Mouse (Mus musculus): Measurements from ENCODE around the gene Limch1. TPM values are rescaled to one million over a fixed set of nuclear protein-coding genes. Genes with fewer than 3 reads are reported as not detected.

Gene Limch1
- polyA plus RNA-seq, 1 experiment from 2014 or later = 48.4 TPM

GRCm38 (mm10) chr5:66983104-66983503 is 237.5 kb downstream of the Limch1 start:
- Histone ChIP-seq H3K9ac (no peak overlapping the region), H3K4me1 (peaks cover 18% of the 10 kb centered on the region), H3K27ac (no peak overlapping the region), H3K36me3 (ENCODE audit: poor library complexity, severe bottlenecking) (peaks cover 2% of the 10 kb centered on the region; the same call in 1 of the 2 replicates), H3K4me2 (no peak overlapping the region), H3K4me3 (no peak overlapping the region), H3K27me3 (no peaks in the 10 kb centered on the region), H3K9me3 (replicated peaks) (no peaks in the 10 kb centered on the region)
- 95% methylated on average over 5 of the region's 5 CpGs for WGBS
- no peak for ATAC-seq

DNA sequence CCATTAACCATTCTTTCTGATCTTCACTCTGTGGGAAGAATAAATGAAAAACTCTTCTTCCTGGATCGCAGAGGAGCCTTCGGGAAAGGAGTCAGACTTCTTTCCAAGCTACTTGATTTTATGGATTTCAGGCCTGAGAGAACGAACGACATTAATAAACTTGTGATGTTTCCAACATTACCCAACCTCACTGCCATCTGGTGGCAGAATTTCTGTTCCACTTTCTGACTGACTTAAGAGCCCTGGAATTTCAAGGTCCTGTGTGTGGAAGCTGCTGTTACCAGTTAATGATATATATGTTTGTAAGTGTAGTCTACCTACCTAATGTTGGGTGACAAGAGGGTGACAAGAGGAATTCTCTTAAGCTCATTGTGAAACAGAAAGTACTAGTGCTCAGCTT is 243.3 kb downstream of the Limch1 start:
- Histone ChIP-seq H3K4me1 (peaks cover 5% of the 10 kb centered on the region), H3K9me3 (replicated peaks) (no peaks in the 10 kb centered on the region), H3K4me3 (no peak overlapping the region), H3K4me2 (no peak overlapping the region), H3K27me3 (no peaks in the 10 kb centered on the region), H3K9ac (no peak overlapping the region), H3K27ac (no peak overlapping the region), H3K36me3 (ENCODE audit: poor library complexity, severe bottlenecking) (peaks cover 4% of the 10 kb centered on the region; the same call in 1 of the 2 replicates)
- 84% methylated on average over 4 of the region's 4 CpGs for WGBS
- ATAC-seq = no peak

DNA sequence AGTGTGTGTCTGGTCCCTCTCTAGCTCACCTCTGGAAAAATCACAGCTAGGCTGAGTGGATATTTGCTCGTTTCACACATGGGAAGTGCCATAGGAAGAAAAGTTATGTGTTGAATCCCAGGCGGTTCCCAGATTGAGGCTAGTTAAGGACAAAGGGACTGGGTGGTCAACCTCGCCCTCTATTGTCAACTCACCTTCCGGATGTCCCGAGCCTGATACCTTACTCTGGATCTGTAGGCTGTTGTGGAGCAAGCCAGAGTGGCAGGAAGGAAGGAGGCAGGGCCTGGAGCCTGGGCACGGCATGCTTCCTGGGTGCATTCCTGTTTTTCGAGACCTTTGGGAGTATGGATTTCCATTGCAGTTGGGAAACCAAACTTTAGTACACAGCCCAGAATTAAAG is 243.9 kb downstream of the Limch1 start:
- WGBS = 83% methylated on average over 7 of the region's 7 CpGs
- ATAC-seq = no peak

GRCm38 (mm10) chr5:66992401-66992800 is 246.8 kb downstream of the Limch1 start:
- H3K9me3 ChIP-seq (replicated peaks) = no peaks in the 10 kb centered on the region
- ATAC-seq = no peak
- H3K27me3 ChIP-seq = no peaks in the 10 kb centered on the region
- no peak overlapping the region for H3K4me2 ChIP-seq
- H3K4me1 ChIP-seq = peaks cover 15% of the 10 kb centered on the region
- no peak overlapping the region for H3K4me3 ChIP-seq
- WGBS = 85% methylated on average over 7 of the region's 7 CpGs
- H3K27ac ChIP-seq = no peak overlapping the region
- H3K36me3 ChIP-seq (ENCODE audit: poor library complexity, severe bottlenecking) = peaks cover 4% of the 10 kb centered on the region; the same call in 1 of the 2 replicates
- no peak overlapping the region for H3K9ac ChIP-seq

More for the DNA sequence above, 243.9 kb downstream of the Limch1 start:
- H3K9ac ChIP-seq = no peak overlapping the region
- H3K27ac ChIP-seq = no peak overlapping the region
- H3K27me3 ChIP-seq = no peaks in the 10 kb centered on the region
- peaks cover 4% of the 10 kb centered on the region; the same call in 1 of the 2 replicates for H3K36me3 ChIP-seq (ENCODE audit: poor library complexity, severe bottlenecking)
- H3K4me2 ChIP-seq = no peak overlapping the region
- H3K9me3 ChIP-seq (replicated peaks) = no peaks in the 10 kb centered on the region
- peaks cover 5% of the 10 kb centered on the region for H3K4me1 ChIP-seq
- H3K4me3 ChIP-seq = no peak overlapping the region

GRCm38 (mm10) chr5:66993076-66993475 is 247.4 kb downstream of the Limch1 start:
- 55% methylated on average over 11 of the region's 11 CpGs for WGBS
- ATAC-seq = no peak
- H3K4me2 ChIP-seq = no peak overlapping the region
- no peak overlapping the region; the same call in 1 of the 2 replicates for H3K27ac ChIP-seq
- no peaks in the 10 kb centered on the region for H3K27me3 ChIP-seq
- H3K4me3 ChIP-seq = no peak overlapping the region
- H3K9me3 ChIP-seq (replicated peaks) = no peaks in the 10 kb centered on the region
- no peak overlapping the region for H3K9ac ChIP-seq
- H3K36me3 ChIP-seq (ENCODE audit: poor library complexity, severe bottlenecking) = peaks cover 4% of the 10 kb centered on the region; the same call in 1 of the 2 replicates
- H3K4me1 ChIP-seq = peaks cover 21% of the 10 kb centered on the region

GRCm38 (mm10) chr5:66996124-66996523 is 250.5 kb downstream of the Limch1 start:
- Histone ChIP-seq H3K4me2 (no peak overlapping the region), H3K36me3 (ENCODE audit: poor library complexity, severe bottlenecking) (0 out of 2 replicates have a peak, but pooled peaks cover 4% of the 10 kb centered on the region), H3K9ac (no peak overlapping the region), H3K4me1 (peaks cover 27% of the 10 kb centered on the region), H3K9me3 (replicated peaks) (no peaks in the 10 kb centered on the region), H3K27me3 (no peaks in the 10 kb centered on the region), H3K4me3 (no peak overlapping the region), H3K27ac (no peak overlapping the region)
- no peak for ATAC-seq
- 17% methylated on average over 3 of the region's 3 CpGs for WGBS

DNA sequence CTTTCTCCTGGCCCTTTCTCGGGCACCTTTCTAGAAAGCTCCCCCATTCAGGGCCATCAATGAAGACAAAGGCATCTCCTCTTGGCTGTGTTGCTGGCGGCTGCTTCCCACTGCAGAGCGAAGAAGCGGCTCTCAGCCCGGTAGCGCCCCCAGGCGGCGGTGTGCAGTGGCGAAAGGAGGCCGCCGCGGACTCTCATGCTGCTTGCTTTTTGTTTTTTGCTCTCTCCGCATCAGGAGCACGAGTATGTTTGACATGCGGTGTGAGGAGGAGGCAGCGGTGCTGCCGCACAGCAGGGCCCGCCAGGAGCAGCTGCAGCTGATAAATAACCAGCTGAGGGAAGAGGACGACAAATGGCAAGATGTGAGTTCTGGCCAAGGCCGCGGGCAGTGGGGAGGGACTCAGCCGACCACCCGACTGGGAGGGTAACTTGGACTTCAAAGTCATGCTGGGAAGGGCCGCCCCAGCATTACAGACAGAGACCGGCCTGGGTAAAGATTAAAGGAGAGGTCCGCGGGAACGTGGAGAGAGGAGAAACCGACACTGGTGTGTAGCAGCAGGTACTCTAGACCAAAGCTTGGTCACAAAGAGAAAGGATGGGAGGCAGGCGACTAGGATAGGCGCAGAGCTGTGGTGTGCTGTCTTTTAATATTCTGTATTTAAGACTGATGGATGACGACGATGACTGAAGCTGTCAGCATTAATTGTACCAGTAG is 251.4 kb downstream of the Limch1 start:
- under 1% methylated on average over 33 of the region's 33 CpGs for WGBS
- peak; percentile 93 for ATAC-seq
- H3K4me2 ChIP-seq = peak overlapping the region; percentile 69

DNA sequence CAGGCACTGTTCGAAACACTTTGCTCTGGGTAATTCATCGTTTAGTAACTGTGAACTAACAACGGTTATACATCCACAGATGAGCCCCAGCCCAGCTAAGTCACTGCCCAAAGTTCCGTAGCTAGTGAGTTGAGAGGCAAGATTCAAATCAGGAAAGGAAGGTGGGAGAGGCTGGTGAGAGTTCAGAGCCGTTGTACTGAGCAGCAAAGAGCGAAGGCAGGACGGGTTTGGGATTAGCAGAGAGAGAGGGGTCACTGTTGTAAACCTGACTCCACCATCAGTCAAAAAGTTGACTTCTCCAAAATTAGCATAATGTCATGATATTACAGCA is 251.9 kb downstream of the Limch1 start:
- Histone ChIP-seq H3K27me3 (no peaks in the 10 kb centered on the region), H3K9ac (peak overlapping the region; percentile 75), H3K4me1 (peaks cover 27% of the 10 kb centered on the region), H3K4me3 (peak overlapping the region; percentile 46), H3K4me2 (peak overlapping the region; percentile 69), H3K9me3 (replicated peaks) (no peaks in the 10 kb centered on the region), H3K36me3 (ENCODE audit: poor library complexity, severe bottlenecking) (peaks cover 8% of the 10 kb centered on the region), H3K27ac (no peak overlapping the region)
- whole genome bisulfite sequencing = 15% methylated on average over 7 of the region's 7 CpGs
- peak; percentile 8; the same call in 1 of the 2 replicates for ATAC-seq

More for the DNA sequence above, 251.4 kb downstream of the Limch1 start:
- Histone ChIP-seq H3K27me3 (no peaks in the 10 kb centered on the region), H3K9ac (peak overlapping the region; percentile 75), H3K4me3 (peak overlapping the region; percentile 46), H3K4me1 (peaks cover 27% of the 10 kb centered on the region), H3K36me3 (ENCODE audit: poor library complexity, severe bottlenecking) (0 out of 2 replicates have a peak, but pooled peaks cover 4% of the 10 kb centered on the region), H3K27ac (peak overlapping the region; percentile 70), H3K9me3 (replicated peaks) (no peaks in the 10 kb centered on the region)

DNA sequence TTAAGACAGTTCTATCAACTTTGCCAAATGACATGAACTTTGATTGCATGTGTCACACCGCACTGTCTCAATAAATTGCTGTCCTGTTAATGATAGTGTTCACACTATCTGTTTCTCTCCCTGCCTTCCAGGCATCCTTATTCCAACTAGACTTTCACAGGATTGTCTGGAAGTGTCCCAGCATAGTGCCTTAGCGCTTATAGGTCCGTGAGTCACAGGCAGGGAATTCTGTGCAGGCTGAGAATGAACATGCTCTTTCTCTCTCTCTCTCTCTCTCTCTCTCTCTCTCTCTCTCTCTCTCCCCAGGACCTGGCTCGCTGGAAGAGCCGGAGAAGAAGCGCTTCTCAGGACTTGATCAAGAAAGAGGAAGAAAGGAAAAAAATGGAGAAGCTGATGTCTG is 252.7 kb downstream of the Limch1 start:
- ATAC-seq = no peak
- Histone ChIP-seq H3K4me2 (peak overlapping the region; percentile 69), H3K36me3 (ENCODE audit: poor library complexity, severe bottlenecking) (peaks cover 13% of the 10 kb centered on the region), H3K27ac (no peak overlapping the region), H3K4me3 (no peak overlapping the region), H3K9ac (0 out of 2 replicates have a peak overlapping the region, but pooled peaks have one; percentile 1), H3K27me3 (no peaks in the 10 kb centered on the region), H3K9me3 (replicated peaks) (no peaks in the 10 kb centered on the region), H3K4me1 (peaks cover 22% of the 10 kb centered on the region)
- WGBS = 74% methylated on average over 6 of the region's 6 CpGs

DNA sequence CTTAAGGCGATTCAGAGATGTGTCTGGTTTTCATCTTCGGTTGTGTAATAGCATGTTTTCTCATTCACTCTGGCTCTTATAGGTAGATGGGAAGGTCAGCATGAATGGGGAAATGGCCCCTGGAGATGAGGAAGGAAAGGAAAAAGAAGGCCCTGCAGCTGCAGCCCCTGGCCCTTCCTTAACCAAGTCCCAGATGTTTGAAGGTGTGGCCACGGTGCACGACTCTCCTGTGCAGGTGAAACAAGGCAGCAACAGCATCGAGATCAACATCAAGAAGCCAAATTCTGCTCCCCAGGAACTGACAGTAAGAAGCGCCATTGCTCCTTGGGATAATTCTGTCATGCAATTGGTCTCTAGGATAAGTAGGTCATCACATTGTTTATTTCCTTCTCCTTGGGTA is 256.7 kb downstream of the Limch1 start:
- no peak for ATAC-seq
- Histone ChIP-seq H3K9me3 (replicated peaks) (no peaks in the 10 kb centered on the region), H3K4me1 (peaks cover 12% of the 10 kb centered on the region; the same call in 1 of the 2 replicates), H3K36me3 (ENCODE audit: poor library complexity, severe bottlenecking) (peaks cover 23% of the 10 kb centered on the region), H3K27ac (no peak overlapping the region), H3K4me3 (no peak overlapping the region), H3K4me2 (no peak overlapping the region), H3K27me3 (no peaks in the 10 kb centered on the region), H3K9ac (no peak overlapping the region)
- WGBS = 93% methylated on average over 6 of the region's 6 CpGs

- no peaks in the 10 kb centered on the region for H3K4me1 ChIP-seq
Observed at GRCm38 (mm10) chr5:67004619-67005018, 259.0 kb downstream of the Limch1 start.

DNA sequence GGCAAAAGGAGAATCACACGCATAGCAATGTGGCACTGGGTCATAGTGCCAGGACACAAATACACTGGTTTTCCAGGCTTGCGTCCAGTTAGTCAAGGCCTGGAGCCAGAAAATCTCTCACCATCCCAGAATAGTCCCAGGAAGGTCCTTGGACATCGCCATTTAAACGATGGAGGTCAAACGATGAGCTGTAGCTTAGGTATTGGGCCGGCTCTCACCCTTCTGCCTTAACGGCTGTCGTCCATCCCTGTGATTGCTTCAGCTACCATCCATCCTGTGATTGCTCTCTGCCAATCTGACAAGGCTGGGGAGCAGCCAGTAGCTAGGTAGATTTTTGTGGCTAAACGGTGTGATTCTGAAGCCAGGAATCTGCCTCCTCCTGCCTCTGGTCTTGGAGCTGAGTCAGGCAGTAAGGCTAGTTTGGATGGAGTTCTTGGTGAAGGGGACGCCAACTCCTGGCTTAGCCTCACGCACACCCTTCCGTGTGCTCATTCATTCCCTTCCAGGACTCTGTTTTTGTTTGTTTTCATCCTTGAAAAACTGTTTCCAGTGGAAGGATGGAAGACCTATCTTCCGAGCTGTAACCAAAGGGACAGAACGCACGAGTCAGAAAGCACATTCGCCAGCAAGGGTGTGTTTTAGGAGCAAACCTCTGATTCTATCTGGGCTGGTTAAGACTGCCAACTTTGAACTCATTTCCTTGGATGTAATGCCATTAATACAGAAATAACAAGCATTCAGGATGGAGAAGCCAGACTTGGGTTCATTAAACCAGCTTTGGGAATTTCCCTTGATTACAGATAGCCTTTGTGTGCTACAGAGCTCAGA is 265.6 kb downstream of the Limch1 start:
- Histone ChIP-seq H3K9me3 (replicated peaks) (no peaks in the 10 kb centered on the region), H3K27me3 (no peaks in the 10 kb centered on the region), H3K4me3 (no peak overlapping the region), H3K36me3 (ENCODE audit: poor library complexity, severe bottlenecking) (peaks cover 29% of the 10 kb centered on the region), H3K9ac (no peak overlapping the region), H3K27ac (no peak overlapping the region), H3K4me2 (no peak overlapping the region), H3K4me1 (no peaks in the 10 kb centered on the region)
- 86% methylated on average over 16 of the region's 16 CpGs for WGBS
- ATAC-seq = no peak; the same call in 1 of the 2 replicates

More at GRCm38 (mm10) chr5:67004619-67005018, 259.0 kb downstream of the Limch1 start:
- WGBS = 85% methylated on average over 11 of the region's 11 CpGs
- Histone ChIP-seq H3K36me3 (ENCODE audit: poor library complexity, severe bottlenecking) (peaks cover 38% of the 10 kb centered on the region), H3K4me3 (no peak overlapping the region), H3K4me2 (no peak overlapping the region), H3K27me3 (no peaks in the 10 kb centered on the region), H3K9ac (no peak overlapping the region), H3K27ac (no peak overlapping the region), H3K9me3 (replicated peaks) (no peaks in the 10 kb centered on the region)
- no peak for ATAC-seq
